Mouse (Mus musculus) liver, postnatal 0 days (tissue): Measurements from ENCODE around the gene Mnd1.

Source experiments
- CTCF ChIP-seq: sonication (generic); IDR thresholded peaks from 2 replicates; pipeline ENCODE4 v1.5.1; 2016; ENCODE audit warnings: antibody characterized with exemption, low read depth
- EP300 ChIP-seq: IDR thresholded peaks from 2 replicates; pipeline ENCODE4 v1.6.1; 2016; ENCODE audit warnings: antibody characterized with exemption, low read depth, mild to moderate bottlenecking

- TF ChIP-seq CTCF (peak; percentile 33; the same call in 1 of the 2 replicates), EP300 (no peak)
Observed at GRCm38 (mm10) chr3:84048729-84049175, 106.8 kb downstream of the Mnd1 start.
